Mouse (Mus musculus): ENCODE measurements around the gene E2f6.

DNA sequence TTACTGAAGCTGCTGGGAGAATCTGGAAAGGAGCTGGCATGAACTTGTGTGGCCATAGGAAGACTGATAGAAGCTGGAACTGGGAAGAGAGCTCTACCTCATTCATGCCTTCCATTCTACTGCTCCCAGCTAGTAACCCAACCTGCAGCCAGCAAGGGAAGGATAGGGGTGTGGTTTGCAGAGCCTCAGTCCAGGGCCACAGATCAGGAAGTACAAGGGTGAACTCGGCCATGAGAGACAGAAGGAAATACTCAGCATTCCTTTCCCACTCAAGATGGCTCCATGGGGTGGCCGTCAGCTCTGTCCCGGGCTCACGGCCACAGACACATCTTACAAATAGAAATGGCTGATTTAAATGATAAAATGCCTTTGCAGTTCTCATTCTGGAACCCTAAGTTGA, 20.3 kb downstream of the E2f6 start:
- TF ChIP-seq CTCF (IDR thresholded peaks at IDR 0.05; ENCODE audit: low read depth, low read length) (no peak), POLR2A (IDR thresholded peaks at IDR 0.05; ENCODE audit: extremely low read depth, insufficient read depth, low read length) (no peak)
